Mouse (Mus musculus) T-helper 1 cell (primary cell): ENCODE results near the gene Itpkb.

Source experiments
- in situ Hi-C: fragments of 300-600 bp; cut with MboI, MseI; formaldehyde crosslinking; loops from one replicate; pipeline ENCODE4 v1.15.1; 2025; ENCODE audit warnings: high pct_unique_total_duplicates

The Itpkb gene

GRCm38 (mm10) chr1:180314641-180315040, 15.6 kb upstream of the Itpkb start:
- in situ Hi-C loops: loop anchor here (5.0 kb wide), 1 partner anchor 37 kb away; no protein-coding TSS in a partner anchor

GRCm38 (mm10) chr1:180315127-180315526, 15.2 kb upstream of the Itpkb start:
- in situ Hi-C loops: no loop called here

- in situ Hi-C loops: no loop called here
Observed at GRCm38 (mm10) chr1:180317450-180317849, 12.8 kb upstream of the Itpkb start.

GRCm38 (mm10) chr1:180318407-180318806, 11.9 kb upstream of the Itpkb start:
- in situ Hi-C loops: no loop called here

- in situ Hi-C loops: no loop called here
Observed at GRCm38 (mm10) chr1:180319895-180320294, 10.4 kb upstream of the Itpkb start.

- in situ Hi-C loops: no loop called here
Observed at GRCm38 (mm10) chr1:180322896-180323295, 7.4 kb upstream of the Itpkb start.

GRCm38 (mm10) chr1:180323491-180323890, 6.8 kb upstream of the Itpkb start:
- in situ Hi-C loops: no loop called here

GRCm38 (mm10) chr1:180324271-180324670, 6.0 kb upstream of the Itpkb start:
- in situ Hi-C loops: no loop called here

- in situ Hi-C loops: no loop called here
Observed at GRCm38 (mm10) chr1:180328794-180329665, 1.3 kb upstream of the Itpkb start.

GRCm38 (mm10) chr1:180329706-180330105, 579 bp upstream of the Itpkb start:
- in situ Hi-C loops: loop anchor here (5.0 kb wide), 2 partner anchors 62 to 73 kb away; no protein-coding TSS in a partner anchor

GRCm38 (mm10) chr1:180330707-180331545, 641 bp downstream of the Itpkb start:
- in situ Hi-C loops: loop anchor here (5.0 kb wide), 2 partner anchors 64 to 71 kb away; no protein-coding TSS in a partner anchor

GRCm38 (mm10) chr1:180331546-180332075, 1.3 kb downstream of the Itpkb start:
- in situ Hi-C loops: loop anchor here (5.0 kb wide), 2 partner anchors 64 to 71 kb away; no protein-coding TSS in a partner anchor

- in situ Hi-C loops: loop anchor here (5.0 kb wide), 2 partner anchors 65 to 70 kb away; no protein-coding TSS in a partner anchor
Observed at GRCm38 (mm10) chr1:180332076-180332927, 2.0 kb downstream of the Itpkb start.

- in situ Hi-C loops: loop anchor here (5.0 kb wide), 2 partner anchors 66 to 69 kb away; no protein-coding TSS in a partner anchor
Observed at GRCm38 (mm10) chr1:180332928-180333440, 2.7 kb downstream of the Itpkb start.

- in situ Hi-C loops: loop anchor here (5.0 kb wide), 2 partner anchors 66 to 69 kb away; no protein-coding TSS in a partner anchor
Observed at GRCm38 (mm10) chr1:180333588-180333987, 3.3 kb downstream of the Itpkb start.

- in situ Hi-C loops: loop anchor here (5.0 kb wide), 2 partner anchors 67 to 68 kb away; no protein-coding TSS in a partner anchor
Observed at GRCm38 (mm10) chr1:180334541-180334940, 4.3 kb downstream of the Itpkb start.

GRCm38 (mm10) chr1:180335513-180336375, 5.5 kb downstream of the Itpkb start:
- in situ Hi-C loops: no loop called here

- in situ Hi-C loops: no loop called here
Observed at GRCm38 (mm10) chr1:180338358-180338757, 8.1 kb downstream of the Itpkb start.

- in situ Hi-C loops: no loop called here
Observed at GRCm38 (mm10) chr1:180339143-180339542, 8.9 kb downstream of the Itpkb start.
